Mouse (Mus musculus): ENCODE measurements around the gene Retn.

The Retn gene

DNA sequence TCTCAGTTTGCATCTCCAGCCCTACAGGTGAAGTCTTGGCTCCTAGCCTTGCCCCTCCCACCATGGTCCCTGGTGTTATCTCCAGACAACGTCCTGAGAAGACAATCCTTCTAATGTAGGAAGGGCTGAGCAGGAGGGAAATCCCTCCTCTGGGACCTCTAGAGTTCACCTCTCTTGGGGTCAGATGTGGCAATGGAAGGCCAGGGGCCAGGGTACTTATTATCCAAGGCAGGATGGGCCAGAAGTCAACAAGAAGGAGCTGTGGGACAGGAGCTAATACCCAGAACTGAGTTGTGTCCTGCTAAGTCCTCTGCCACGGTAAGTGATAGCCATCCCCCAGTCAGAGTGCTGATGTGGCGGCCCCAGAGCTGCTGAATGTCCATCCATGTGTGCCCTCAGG lies at the start of gene Retn:
Gene Retn (plus strand): TSS at position 245 of the 400 bp plus-strand sequence.
- no peak for DNase-seq

DNA sequence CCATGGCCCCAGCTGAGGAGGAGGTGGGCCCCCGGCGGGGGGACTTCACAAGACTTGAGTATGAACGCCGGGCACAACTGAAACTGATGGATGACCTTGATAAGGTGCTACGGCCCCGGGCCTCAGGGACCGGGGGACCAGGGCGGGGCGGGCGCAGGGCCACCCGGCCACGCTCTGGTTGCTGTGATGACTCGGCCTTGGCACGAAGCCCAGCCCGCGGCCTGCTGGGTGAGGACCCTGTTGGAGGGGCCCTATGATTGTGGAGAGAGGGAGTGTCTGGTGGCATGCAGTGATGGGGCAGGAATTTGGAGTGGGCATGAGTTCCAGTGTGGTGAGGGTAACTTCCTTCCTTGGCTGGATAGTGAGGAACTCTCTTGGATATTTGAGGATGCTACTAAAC lies 49.0 kb upstream of the Retn start:
- no peak for DNase-seq

DNA sequence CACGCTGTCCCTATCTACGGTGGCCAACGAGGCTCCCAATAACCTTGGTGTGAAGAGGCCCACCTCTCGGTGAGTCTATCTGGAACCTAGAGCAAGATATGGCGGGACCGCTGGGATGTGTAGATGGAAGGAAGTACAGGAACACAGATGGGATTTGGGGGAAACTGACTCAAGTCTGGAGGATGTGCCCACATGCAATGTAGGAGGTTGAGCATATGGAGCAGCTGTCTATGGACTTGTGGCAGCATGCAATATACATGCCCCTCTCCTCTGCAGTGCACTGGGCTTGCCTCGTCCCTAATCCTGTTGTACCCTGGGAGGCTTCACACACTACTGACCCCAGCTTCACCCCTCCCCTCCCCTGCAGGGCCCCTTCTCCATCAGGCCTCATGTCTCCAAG lies 47.7 kb upstream of the Retn start:
- no peak for DNase-seq

DNA sequence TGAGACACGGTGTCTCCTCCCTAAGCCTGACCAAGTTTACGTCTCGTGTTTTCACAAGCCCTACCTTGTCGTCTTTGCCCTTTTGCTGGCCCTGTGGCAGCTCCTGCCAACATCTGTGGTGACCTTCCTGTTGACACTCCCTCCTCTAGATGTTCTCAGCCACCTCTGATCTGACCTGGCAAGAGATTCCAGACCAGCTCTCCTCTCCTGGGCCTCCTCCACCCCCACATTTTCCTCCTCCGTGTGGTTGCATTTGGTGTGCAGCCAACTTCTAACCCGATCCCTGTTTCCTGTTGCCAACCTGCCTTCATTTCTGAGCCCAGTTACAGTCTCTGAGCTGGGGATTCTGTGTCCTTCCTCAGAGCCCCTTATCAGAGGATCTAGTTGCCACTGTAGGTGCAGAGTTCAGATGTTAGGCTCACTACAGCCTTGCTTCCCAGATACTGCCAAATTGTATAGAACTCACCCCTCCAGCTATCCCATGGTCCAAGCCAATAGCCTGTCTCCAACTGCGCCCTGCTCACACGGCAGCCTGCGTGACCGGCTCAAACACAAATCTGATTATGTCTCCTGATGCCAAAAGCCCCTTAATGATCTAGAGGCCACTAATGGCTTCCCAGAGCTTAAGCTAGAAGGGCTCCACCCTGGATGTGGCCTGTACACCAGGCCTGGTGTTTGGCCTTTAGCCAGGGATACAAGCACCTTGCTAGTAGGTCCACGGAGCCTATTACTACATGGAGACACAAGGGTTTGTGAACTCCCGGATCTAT lies 46.3 kb upstream of the Retn start:
- no peak for DNase-seq

DNA sequence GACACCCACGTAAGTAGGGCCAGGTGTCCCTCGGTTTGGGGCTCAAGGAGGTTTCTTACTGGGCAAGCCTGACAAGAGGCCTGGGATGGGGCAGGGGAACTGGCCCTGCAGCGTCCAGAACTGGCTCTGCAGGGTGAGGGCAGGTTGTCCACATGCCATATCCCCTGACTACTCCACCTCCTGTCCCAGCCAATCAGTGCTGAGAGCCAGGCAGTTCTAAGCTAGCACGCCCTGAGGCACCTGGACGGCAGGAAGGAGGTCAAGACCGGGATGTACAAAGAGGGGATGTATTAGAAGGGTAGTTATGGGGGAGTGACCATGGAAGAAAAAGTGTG lies 45.8 kb upstream of the Retn start:
- no peak for DNase-seq

DNA sequence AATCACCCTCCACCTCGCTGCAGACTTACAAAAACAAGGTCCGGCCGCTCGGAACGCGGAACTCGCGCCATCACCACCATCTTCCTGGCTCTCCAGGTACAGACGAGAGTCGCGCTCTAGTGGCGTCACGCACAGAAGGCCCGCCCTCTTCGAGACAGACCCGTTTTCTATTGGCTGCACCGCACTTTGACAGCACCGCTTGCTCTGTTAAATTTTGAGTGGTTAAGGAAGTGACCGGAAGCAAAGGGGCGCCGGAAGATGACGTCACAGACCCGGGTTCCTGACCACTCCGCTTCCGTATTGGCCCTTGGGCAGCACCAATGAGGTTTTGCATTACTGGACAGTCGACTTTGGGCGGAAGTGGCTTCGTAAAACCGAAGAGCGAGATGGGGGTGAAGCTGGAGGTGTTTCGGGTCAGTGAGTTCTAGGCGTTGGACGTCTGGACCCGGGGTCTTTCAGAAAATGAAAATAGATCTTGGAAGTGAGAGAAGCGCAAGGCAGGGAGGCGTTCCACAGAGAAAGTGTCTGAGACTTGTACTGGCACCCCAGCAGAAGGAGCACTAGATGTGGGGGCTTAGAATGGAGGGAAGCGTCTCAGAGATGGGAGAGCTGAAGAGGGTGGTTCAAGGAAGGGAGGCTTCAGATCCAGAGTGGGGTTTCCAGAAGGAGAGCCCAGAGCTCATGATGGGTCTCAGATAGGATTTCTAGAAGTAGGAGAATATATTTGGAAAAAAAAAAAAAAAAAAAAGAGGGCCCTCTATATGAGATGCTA lies 34.2 kb upstream of the Retn start, which contains the start of the genes Xab2 and Pet100:
Gene Xab2 (minus strand): TSS at position 118 of the 772 bp plus-strand sequence.
Gene Pet100 (plus strand): TSS at position 350 of the 772 bp plus-strand sequence.
- DNase-seq, result peak; percentile 99

DNA sequence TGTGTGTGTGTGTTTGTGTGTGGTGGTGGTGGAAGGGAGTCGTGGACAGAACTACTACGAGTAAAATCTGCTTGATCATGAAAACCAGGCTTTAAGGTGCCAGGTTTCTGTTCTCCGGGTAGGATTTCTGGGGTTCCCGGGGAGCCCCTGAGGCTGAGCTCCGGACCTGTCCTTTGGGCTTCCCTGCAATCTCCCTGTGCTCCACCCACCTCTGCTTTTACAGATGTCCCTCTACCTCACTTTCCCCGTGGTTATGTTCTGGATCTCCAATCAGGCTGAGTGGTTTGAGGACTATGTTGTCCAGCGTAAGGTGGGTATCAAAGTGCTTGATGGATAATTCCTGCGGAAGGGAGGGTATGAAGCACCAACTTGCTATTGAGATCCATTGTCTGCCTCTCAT lies 33.5 kb upstream of the Retn start:
- DNase-seq, result no peak

DNA sequence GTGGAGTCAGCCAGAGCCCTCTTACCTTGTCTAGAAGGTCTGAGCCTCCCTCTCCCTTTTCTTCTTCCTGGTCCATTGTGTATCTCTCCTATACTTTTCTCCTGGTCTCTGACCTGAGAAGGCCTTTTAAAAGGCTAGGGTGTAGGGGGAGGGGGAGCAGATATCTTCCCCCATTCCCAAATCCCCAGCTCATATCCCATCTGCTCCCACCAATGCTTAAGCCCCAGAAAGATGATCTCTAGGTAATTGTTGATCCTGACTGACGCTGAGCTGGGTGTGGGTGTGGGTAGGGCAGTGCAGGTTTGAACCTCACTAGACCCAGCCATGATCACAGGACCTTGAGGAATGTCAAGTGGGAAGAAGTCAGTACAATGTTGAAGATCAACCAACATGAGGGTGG lies 30.1 kb upstream of the Retn start, which contains the start of gene Pcp2:
Gene Pcp2 (minus strand): TSS at position 101 of the 400 bp plus-strand sequence.
- no peak for DNase-seq

DNA sequence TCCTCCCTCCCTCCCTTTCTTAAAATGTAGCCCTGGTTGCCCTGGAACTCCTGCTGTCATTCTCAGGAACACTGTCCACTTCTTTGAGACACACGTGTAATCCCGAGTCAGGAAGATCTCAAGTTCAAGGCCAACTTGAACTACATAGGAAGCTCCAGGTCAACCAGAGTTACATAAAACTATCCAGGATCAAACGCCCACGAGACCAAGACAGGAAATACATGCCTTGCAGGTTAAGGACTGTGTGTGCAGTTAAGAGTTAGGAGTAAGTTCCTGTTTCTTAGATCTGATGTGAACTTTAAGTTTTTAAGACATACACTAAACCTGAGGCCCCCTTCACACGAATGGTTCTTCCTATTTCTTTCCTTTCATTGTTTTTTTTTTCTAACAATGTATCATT lies 28.6 kb upstream of the Retn start:
- no peak for DNase-seq

DNA sequence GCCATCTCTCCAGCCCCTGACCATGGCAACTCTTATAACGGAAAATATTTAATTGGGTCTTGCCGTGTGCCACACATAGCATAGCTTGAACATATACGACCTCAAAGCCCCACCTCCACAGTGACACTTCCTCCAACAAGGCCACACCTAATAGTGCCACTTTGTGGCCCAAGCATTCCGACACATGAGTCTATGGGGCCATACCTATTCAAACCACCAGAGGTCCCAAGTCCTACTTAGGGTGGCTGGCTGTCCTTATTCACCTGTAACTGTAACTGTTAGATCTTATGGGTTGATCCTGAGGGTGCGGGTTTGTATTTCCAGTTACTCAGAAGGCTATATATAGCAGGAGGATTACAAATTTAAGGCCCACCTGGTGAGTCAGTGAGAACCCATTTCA lies 27.6 kb upstream of the Retn start:
- peak in 1 of 2 experiments; percentile 50 for DNase-seq

DNA sequence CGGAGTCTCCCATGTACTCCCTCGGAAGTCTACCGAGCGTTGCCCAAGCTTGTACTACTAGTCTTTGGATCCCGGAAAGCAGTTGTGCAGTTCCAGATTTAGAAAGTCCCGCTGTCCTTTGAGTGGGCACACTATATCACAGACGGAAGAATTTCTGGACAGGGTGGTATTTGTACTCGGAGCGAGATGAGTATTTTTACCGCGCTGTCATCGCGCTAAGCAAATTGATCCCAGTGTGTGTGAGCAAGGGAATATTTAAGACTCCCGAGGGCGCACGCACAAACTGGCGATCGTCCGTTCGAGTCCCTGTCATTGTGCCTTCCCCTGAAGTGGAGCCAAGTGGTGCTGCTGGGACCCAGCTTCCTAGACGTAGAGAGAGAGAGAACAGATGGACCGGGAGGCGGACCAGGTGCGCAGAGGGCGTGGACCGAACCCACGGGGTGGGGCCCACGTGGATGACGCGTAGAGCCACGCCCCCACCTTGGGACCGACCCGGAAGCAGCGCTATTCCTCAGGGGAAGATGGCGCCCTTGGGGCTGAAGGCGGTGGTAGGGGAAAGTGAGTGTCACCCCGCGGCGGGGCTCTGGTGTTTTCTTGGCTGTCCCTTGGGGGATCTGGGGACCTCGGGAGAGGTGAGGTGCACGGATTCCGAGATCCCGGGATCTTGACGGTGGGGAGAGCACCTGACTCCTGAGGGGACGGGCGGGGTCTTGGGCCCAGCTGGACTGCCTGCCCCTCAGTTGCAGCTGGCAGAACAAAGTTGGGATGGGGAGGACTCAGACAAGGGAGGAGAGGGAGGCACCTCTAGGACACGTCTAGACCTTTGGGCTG lies 24.7 kb upstream of the Retn start, which contains the start of gene Stxbp2:
Gene Stxbp2 (plus strand): TSS at position 309 of the 831 bp plus-strand sequence.
- DNase-seq, result peak; percentile 73 to 86

DNA sequence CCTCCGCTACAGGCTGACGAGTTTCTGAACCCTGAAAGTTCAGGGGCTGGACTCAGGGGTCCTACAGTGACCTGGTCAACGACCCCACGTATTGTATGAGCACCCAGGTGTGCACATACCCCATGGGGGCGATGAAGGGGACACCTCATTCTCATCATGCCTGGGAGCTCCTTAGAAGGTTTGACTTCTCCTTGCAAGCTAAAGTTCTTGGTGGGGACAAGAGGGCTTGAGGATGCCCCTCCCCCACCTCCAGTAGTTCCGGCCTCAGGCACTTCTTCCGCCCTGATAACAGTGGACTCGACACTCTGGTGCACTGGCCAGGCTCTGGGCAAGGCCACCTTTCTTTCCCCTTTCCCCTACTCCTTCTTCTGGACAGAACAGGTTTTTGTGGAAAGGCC lies 24.1 kb upstream of the Retn start:
- DNase-seq, result no peak

DNA sequence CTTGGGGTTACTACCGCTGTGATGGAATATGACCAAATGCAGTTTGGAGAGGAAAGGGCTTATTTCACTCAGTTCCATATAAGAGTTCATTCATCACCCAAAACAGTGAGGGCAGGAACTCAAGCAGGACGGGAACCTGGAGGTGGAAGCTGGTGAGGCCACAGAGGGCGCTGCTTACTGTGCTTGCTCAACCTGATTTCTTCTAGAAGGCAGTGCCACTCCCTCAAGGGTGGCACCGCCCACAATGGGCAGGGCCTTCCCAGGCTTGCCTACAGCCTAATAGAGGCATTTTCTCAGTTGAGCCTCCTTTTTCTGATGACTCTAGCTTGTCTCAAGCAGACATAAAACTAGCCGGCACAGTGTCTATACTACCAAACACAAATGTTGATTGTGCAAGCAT lies 9.8 kb upstream of the Retn start:
- peak; percentile 12 to 21 for DNase-seq

DNA sequence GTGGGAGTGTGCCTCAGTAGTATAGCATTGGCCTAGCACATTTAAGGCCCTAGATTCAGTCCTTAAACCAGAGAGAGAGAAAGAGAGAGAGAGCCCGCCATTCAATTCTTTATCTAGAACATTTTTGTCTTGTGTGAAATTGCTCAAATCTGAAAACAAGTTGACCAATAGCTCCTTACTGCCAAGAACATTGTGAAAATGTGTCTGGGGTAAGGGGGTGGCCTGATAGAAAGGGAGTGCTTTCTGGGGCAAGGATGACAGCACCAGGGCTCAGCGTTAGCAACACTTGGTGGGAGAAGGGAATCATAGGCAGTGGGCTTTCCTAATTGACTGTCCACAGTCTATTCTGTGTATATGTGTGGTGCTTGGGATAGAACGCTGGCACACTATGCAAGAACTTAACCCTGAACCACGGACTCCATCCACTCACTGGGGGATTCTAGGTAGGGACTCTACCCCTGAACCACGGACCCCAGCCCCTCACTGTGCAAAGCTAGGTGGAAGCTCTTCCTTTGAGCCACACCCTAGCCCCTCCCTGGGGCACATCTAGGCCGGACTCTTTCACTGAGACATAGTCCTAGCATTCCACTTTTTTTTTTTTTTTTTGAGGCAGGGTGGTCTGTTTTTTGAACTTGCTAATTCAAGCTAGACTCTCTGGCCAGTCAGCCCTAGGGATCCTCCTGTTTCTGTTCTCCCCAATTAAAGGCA lies 8.6 kb upstream of the Retn start:
- DNase-seq, result no peak

DNA sequence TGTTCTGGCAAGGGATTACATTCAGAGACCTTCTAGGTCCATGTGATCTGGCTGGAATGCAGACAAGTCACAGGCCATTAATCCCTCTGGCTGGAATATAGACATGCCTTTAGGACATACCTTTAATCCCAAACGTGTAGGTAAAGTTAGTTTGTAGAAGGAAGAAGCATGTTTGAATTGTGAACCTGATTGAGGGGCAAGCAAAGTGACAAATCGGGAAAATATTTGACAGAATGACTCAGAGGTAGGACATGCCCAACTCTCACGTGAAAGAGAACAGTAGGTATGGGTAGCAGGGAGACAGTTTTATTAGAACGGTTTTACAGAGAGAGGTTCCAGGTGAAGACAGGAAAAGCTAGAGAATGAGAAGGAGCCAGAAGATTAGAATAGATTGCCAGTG lies 8.0 kb upstream of the Retn start:
- DNase-seq, result no peak

DNA sequence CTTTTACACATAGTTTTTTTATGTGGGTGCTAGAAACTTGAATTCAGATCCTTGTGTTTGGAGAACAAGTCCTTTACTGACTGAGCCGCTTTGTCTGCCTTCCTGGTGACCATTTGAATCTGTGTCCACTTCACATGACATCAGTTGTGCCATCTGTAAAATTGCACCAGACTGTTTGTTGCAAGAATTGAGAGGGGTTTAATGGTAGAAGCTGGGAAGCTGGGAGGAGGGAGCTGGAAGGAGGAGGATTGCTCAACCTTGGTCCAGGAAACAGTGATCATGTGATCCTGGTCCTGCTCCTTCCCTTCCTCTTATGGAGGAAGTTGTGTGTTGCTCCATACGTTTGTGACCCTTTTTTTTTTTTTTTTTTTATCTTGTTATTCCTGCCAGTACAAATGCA lies 7.3 kb upstream of the Retn start:
- DNase-seq, result no peak

DNA sequence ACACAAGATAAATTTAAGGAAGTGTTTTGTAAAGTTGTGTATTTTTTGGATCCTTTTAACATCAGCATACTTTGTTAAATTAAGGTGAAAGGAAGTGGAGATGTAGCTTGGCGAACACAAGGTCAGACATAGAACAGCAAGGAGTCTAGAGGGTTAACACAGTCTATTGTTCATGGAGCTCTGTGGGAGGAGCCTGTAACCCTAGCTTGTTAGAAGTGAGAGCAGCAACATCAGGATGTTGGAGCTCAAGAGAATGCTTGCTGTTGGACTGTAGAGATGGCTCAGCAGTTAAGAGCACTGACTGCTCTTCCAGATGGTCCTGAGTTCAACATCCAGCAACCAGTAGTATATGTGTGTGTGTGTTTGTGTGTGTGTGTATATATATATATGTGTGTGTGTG lies 6.6 kb upstream of the Retn start:
- no peak for DNase-seq

DNA sequence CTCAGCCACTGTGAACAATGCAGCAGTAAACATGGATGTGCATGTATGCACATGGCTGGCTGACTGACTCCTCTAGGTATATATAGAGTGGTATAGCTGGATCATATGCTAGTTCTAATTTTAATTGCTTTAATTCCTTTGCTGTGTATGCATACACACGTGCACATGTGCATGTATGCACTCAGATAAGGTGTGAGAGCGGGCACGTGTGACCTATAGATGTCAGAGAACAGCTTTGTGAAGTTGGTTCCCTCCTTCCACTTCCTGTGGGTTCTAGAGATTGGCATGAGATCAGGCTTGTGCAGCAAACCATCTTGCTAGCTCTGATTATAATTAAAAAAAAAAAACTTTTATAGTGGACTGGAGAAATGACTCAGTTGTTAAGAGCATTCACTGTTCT lies 2.7 kb upstream of the Retn start:
- no peak for DNase-seq

DNA sequence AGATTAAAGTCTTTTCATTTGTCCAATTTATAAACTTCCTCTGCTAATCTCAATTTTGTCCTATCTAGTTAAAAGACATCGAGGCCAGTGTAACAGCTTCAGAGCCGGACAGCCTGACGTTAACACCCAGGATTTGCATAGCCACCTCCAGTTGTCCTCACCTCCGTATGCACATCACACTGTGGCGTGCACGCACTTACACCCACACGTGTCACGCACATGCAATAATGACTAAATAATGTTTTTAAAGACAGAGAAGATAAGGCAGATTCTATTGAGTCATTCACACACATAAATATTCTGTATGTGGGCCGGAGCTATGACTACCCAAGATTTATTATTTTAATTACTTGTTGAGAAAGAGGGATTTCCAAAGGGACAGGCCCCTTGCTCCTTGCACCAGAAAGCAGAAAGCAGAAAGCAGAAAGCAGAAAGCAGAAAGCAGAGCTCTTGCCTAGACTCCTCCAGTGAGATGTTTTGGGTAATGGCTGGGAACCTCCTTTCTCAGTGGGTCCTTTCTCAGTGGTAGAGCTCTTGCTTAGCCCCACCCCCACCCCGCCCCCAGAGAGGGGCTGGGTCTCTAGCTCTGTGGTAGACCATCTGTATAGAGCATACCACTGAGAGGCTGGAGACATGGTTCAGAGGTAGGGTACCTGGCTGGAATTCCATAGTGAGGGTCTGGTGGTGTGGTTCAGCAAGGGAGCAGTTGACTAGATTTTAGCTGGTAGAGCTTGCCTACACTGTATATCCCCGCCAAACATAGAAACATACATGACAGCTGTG lies 653 bp upstream of the Retn start:
- DNase-seq, result no peak

DNA sequence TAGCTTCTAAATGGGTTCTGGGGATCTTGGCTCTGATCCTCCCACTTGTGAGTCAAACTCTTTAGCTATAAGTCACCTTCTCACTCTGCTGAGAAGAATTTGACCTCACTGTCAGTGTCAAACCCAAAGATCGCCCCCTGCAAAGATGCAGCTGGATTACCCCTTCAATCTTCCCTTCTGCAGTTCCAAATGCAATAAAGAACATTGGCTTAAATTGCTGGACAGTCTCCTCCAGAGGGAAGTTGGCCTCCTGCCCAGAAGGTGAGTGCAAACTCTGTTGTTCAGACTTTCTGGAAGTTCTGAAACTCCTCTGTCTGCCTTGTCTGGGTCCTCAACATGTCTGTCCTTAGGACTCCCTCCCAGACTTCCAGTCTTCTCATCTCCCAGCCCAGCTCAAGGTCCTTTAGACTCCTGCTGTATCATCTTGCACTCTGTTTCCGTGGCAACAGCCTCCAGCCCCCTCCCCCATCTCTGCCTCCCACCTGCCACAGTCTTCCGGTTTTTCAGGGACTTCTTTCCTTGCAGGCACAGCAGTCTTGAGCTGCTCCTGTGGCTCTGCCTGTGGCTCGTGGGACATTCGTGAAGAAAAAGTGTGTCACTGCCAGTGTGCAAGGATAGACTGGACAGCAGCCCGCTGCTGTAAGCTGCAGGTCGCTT lies 1.3 kb downstream of the Retn start:
- DNase-seq, result no peak

DNA sequence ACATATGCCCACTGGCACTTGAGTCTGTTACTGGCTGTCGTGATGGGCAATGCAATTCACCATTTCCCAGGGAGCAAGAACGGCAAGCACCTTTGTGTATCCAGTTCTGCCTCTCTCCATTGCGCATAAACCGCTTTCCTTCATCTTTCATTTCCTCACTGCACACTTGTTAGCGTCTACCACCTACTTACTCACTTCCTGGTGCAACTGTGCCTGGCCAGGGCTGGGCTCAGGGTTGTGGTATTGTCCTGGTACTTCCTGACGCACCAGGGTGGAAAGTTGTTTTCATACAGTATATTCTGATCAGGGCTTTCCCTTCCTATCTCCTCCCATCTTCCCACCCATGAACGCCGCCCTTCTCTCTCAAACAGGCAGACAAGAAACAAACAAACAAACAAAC lies 5.3 kb downstream of the Retn start:
- no peak for DNase-seq

Measured in cerebellum, postnatal 36 days (tissue).